Mouse (Mus musculus) megakaryocyte, embryonic 14.5 days (primary cell): ENCODE measurements at regions not wholly inside any gene's neighbourhood (a gene's known extent, or its start where the extent isn't known, plus 50 kb on each side); places are given as distances from the start of the nearest gene placed in this dataset.

ENCODE experiments used
- FLI1 ChIP-seq: IDR thresholded peaks from 2 replicates; pipeline ENCODE4 v1.6.1; 2012; ENCODE audit warnings: low read length, inconsistent platforms, mixed read lengths
- GATA1 ChIP-seq: IDR thresholded peaks from 3 replicates; pipeline ENCODE4 v1.6.1; 2012; ENCODE audit warnings: mixed read lengths, low read length, inconsistent platforms, borderline replicate concordance

DNA sequence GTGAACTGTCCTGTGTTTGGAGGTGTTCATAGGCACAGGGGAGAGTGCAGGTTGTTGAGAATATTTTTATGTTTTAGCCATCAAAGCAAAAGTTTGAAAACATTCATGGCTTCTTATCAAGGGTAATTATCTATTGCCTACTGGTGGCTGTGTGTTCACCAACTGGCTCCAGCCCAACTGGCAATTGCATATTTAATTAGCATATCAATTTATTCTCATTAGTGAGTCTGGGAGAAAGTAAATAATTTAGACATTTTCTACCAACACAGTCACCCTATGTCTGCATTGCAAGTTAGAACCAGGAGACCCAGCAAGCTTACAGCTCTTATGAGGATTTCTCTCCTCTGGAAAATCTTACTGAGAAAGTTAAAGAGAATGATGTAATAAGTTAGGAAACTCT is 561.0 kb downstream of the Dok5 start:
- TF ChIP-seq GATA1 (no peak), FLI1 (no peak)
